Mouse (Mus musculus) adrenal gland, postnatal 4 days (tissue): Measurements from ENCODE around the gene Wdr25. TPM values are rescaled to one million over a fixed set of nuclear protein-coding genes. Genes with fewer than 3 reads are reported as not detected.

Source experiments
- DNase-seq, 2 experiments: peaks; one replicate each; pipeline ENCODE4 v3.0.0; 2021 to 2022; ENCODE audit warnings: low spot score in 2 of 2, mixed read lengths in 2 of 2
- total RNA-seq, 2 experiments: library from RNA; stranded (reverse); gene quantifications; 2 replicates each; pipeline ENCODE4 v1.2.3; 2021

Wdr25 gene
- total RNA-seq, 2 experiments from 2014 or later: 3.4 to 7.5 TPM

GRCm38 (mm10) chr12:108983496-108983895 lies 90.1 kb downstream of the Wdr25 start:
- no peak for DNase-seq

DNA sequence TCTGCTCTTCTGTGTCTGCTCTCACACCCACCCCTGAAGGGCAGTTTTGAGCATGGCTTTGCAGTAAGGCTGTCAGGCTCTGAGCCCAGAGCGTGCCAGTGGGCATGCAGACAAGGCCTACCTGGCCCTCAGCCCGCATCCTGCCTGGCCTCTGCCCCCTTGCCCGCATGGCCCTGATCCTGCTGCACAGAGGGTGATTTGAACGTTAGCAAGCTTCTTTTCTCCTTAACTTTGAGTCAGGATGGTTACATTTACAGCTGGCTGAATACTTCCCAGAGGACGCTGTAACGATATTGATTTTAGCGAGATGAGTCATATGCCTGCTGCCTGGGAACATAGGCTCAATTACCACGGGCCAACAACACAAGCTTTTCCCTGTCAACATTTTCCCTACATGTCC lies 91.0 kb downstream of the Wdr25 start:
- no peak for DNase-seq

- DNase-seq: no peak
Measured at GRCm38 (mm10) chr12:108985025-108985424, 91.6 kb downstream of the Wdr25 start.

DNA sequence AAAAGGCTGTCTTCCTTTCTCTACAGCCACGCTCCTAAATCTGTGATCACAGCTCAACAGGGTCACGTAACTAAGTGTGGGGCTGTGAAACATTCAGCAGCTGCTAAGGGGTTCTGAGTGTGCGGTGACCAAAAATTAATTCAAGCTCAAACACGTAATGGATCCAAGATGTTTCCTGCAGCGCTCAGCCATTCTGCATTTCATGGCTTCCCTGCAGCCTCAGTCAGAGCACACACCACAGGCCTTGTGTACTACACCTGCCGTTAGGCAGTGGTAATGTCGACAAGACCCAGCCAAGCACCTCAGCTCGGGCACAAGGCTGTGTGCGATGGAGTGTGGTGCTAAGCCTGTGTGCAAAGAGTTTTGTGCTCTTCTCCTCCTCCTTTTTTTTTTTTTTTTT lies 94.0 kb downstream of the Wdr25 start:
- no peak for DNase-seq

- no peak for DNase-seq
Measured at GRCm38 (mm10) chr12:108990425-108990824, 97.0 kb downstream of the Wdr25 start.

GRCm38 (mm10) chr12:108993046-108993445 lies 99.6 kb downstream of the Wdr25 start:
- no peak for DNase-seq

DNA sequence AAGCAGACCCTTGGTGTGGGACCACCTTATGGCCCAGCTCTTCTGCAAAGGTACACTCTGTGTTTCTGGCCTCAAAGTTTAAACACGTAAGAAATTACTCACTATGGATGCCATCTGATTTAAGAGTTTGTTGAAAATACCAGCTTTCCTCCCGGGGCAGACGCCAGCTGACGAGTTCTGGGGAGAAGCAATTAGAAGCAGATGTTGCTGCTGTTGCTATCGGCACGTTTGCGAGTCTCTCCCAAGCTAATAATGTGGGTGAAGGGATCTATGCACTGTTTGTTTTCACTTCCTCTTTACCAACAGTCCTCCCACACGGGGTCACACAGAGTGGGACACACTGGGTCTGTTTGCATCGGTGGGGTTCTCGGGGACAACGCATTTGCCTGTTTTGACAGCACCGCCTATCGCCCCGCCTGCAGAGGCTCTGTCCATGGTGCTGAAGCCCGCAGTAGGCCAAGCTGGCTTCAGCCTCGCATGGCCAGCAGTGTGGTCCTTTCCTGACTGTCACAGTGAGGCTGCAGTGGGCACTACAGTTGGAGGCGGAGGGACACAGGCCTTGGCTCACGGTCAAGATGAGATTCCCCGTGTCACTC lies 101.1 kb downstream of the Wdr25 start:
- peak; percentile 63 to 67 for DNase-seq

- no peak for DNase-seq
Measured at GRCm38 (mm10) chr12:108995976-108996636, 102.7 kb downstream of the Wdr25 start.

- no peak for DNase-seq
Measured at GRCm38 (mm10) chr12:108997249-108997648, 103.8 kb downstream of the Wdr25 start.

GRCm38 (mm10) chr12:109002978-109003377 lies 109.5 kb downstream of the Wdr25 start:
- DNase-seq: no peak

GRCm38 (mm10) chr12:109010070-109010649 lies 116.7 kb downstream of the Wdr25 start:
- no peak for DNase-seq

- no peak for DNase-seq
Measured at GRCm38 (mm10) chr12:109022181-109022691, 128.8 kb downstream of the Wdr25 start.

DNA sequence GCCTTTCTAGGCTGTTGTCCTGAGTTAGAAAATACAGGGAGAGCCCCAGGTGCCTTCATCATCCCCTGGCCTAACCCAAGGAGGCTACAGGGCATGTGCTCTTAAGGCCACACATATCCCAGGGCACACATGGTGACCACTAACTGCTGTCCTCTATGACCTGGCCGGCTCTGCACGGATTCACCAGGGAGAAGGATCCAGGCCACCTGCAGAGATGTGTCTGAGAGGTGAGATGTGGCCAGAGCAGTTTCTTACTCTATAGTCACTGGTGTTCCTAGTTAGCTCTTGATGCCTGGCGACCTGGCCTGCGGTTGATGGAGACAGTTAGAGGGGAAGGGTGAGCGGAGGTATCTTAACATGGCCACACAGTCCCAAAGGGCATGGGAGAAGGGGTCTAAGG lies 129.5 kb downstream of the Wdr25 start:
- DNase-seq: no peak

GRCm38 (mm10) chr12:109023780-109024179 lies 130.3 kb downstream of the Wdr25 start:
- DNase-seq: no peak

GRCm38 (mm10) chr12:109037026-109037425 lies 143.6 kb downstream of the Wdr25 start:
- DNase-seq: no peak

DNA sequence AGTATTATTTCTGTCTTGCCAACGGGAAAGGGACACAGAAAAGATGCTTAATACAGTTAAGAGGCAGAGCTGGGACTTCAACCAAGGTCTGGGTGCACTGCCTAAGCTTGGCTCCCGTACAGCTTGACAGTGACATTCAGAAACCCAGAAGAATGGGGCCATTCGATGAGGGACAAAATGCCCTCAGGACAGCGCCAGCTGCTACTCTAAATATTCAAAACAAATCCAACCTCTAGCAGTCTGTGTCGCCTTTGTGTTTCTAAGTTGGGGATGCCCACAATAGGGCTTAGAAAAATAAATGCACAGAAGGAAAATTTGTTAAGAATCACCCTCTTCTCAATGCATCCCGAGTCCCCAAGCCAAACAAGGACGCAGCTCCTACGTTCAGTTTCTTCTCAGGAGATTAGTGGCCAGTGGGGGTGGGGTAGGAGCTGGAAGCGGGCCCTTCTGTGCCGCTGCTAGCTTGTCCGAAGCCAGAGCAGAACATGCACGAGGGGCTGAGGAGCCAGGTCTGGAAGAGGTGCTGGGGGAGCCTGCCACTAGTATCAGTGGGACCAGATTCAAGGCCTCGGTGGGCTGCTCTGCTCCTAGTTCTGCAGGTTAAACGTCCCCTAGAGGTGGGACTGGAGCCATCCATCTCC lies 144.9 kb downstream of the Wdr25 start:
- DNase-seq: no peak

DNA sequence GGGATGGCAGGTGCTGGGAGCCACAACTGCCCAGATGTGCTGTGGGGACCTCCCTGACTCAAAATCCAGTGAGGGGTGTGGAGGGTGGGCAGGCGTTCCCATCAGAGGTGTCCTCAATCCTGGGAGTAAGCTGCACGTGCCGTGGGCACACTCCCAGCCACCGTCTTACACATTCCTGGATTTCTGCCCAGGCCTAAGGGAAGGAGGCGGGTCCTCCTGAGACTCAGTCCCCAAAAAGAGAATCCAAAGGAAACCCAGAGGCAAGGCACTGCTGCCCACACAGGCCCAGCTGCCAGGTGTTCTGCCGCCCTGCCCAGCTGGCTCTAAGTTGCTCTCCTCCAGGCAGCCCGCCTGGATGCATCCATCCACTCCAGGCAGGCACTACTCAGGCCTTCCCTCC lies 145.9 kb downstream of the Wdr25 start:
- DNase-seq: no peak

GRCm38 (mm10) chr12:109044497-109044896 lies 151.1 kb downstream of the Wdr25 start:
- DNase-seq: no peak

GRCm38 (mm10) chr12:109045581-109045980 lies 152.2 kb downstream of the Wdr25 start:
- DNase-seq: no peak

DNA sequence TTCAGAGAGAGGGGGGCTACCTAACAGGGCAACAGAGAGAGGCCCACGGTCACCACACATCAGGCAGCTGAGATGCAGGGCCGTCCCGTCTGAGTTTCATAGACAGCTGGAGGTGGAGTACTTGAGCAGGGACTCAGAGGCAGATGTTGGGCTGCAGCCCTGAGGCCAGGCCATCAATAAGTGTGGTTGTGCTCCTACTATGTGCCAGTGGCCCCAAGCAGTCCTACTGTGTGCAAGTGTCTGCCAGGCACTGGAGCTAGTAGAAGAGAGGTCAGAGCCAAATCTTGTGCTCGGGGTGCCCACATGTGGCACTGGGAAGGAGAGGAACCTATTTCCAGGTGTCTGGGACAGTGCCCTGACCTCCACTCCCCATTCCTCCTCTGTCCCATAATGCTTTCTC lies 156.5 kb downstream of the Wdr25 start:
- no peak for DNase-seq

- no peak for DNase-seq
Measured at GRCm38 (mm10) chr12:109053020-109053806, 159.8 kb downstream of the Wdr25 start.
